Mouse (Mus musculus) neural tube, embryonic 15.5 days (tissue): ENCODE results near the gene Capn12. TPM values are rescaled to one million over a fixed set of nuclear protein-coding genes. Genes with fewer than 3 reads are reported as not detected.

Source experiments
- ATAC-seq: fragments of 200-750 bp; cut with Nextera tagmentation; 2 replicates; pipeline ENCODE4 v1.8.0; 2017; ENCODE audit warnings: mild to moderate bottlenecking, moderate TSS enrichment, moderate library complexity; ENCODE audit not compliant: low FRiP score
- H3K27ac ChIP-seq: fragments of 300-500 bp; sonication (generic); replicated peaks from 2 replicates; pipeline ENCODE4 v1.5.1; 2015; ENCODE audit warnings: mild to moderate bottlenecking, inconsistent platforms
- H3K27me3 ChIP-seq: fragments of 300-500 bp; sonication (generic); replicated peaks from 2 replicates; pipeline ENCODE4 v1.6.1; 2015; ENCODE audit warnings: inconsistent platforms
- H3K36me3 ChIP-seq: fragments of 300-500 bp; sonication (generic); 2 replicates; pipeline ENCODE4 v1.6.1; 2015; ENCODE audit warnings: inconsistent platforms
- H3K4me1 ChIP-seq: fragments of 300-500 bp; sonication (generic); 2 replicates; pipeline ENCODE4 v1.6.1; 2015; ENCODE audit warnings: inconsistent platforms
- H3K4me2 ChIP-seq: fragments of 300-500 bp; sonication (generic); 2 replicates; pipeline ENCODE4 v1.6.1; 2015; ENCODE audit warnings: inconsistent platforms, mild to moderate bottlenecking, moderate library complexity
- H3K4me3 ChIP-seq: fragments of 300-500 bp; sonication (generic); replicated peaks from 2 replicates; pipeline ENCODE4 v1.5.1; 2015; ENCODE audit warnings: mild to moderate bottlenecking, inconsistent platforms
- H3K9ac ChIP-seq: fragments of 300-500 bp; sonication (generic); replicated peaks from 2 replicates; pipeline ENCODE4 v1.6.1; 2015; ENCODE audit warnings: mild to moderate bottlenecking, inconsistent platforms
- H3K9me3 ChIP-seq: fragments of 300-500 bp; sonication (generic); replicated peaks from 2 replicates; pipeline ENCODE4 v1.6.1; 2016; ENCODE audit warnings: inconsistent platforms
- WGBS: fragments of 180-500 bp; shearing (Covaris S2); methylation state at CpG from one replicate; pipeline ENCODE4 v1.1.7; 2015; ENCODE audit warnings: mixed read lengths; 5-methylcytosine and 5-hydroxymethylcytosine counted together
- polyA plus RNA-seq: library from polyadenylated mRNA; unstranded; fragments of >200 nt; fragmentation: Nextera tagmentation; extraction: Ambion mirVana; gene quantifications from 2 replicates; pipeline ENCODE4 v1.2.1, GENCODE M21; 2015

Gene Capn12
- polyA plus RNA-seq, 1 experiment from 2014 or later = 0.35 TPM

DNA sequence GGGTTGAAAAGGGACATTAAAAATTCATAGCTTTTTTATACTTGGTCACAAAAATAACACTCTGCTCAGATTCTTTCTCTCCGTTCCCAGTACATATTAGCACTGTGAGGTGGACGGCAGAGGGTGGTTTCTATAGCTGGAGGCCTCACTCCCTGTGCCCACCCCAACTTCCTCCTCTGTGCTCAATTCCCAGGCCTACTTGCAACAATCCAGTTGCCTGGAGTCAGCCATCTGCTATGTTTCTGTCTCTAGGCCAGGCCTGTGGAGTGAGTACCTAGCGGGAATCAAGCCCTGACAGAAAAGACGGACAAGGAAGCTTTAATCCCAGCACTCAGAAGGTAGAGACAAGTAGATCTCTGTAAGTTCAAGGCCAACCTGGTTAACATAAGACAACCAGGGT lies 41.4 kb downstream of the Capn12 start:
- H3K4me3 ChIP-seq = no peak overlapping the region
- WGBS = 59% methylated on average over 4 of the region's 4 CpGs
- peaks cover 11% of the 10 kb centered on the region; the same call in 1 of the 2 replicates for H3K36me3 ChIP-seq
- no peak overlapping the region for H3K4me2 ChIP-seq
- H3K27me3 ChIP-seq = no peaks in the 10 kb centered on the region
- peaks cover 82% of the 10 kb centered on the region for H3K4me1 ChIP-seq
- no peak for ATAC-seq
- no peaks in the 10 kb centered on the region for H3K9me3 ChIP-seq
- no peak overlapping the region for H3K9ac ChIP-seq
- peak overlapping the region; percentile 23; the same call in 1 of the 2 replicates for H3K27ac ChIP-seq

DNA sequence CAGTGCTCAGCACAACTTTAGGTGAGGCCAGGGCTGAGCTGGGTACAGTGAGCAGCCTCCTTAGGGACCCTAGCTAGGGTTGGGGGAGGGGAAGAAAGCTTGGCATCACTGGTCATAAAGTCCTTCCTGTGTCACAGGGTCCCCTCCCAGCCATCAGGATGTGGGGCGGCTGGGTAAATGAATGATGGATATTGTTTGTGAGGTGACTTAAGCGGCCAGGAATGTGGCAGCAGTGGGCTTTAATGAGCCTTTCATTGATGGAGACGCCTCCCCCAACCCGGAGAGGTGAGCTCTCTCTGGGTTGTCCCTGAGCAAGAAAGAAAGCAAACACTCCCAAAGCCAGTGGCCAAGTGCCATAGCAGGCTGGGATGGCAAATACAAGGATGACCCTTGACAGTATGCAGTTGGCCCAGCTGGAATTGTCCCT lies 42.7 kb downstream of the Capn12 start:
- no peaks in the 10 kb centered on the region for H3K36me3 ChIP-seq
- 7% methylated on average over 4 of the region's 4 CpGs for WGBS
- peak overlapping the region; percentile 71 for H3K27ac ChIP-seq
- no peaks in the 10 kb centered on the region for H3K27me3 ChIP-seq
- no peak overlapping the region for H3K4me3 ChIP-seq
- ATAC-seq = no peak
- no peaks in the 10 kb centered on the region for H3K9me3 ChIP-seq
- 0 out of 2 replicates have a peak overlapping the region, but pooled peaks have one; percentile 14 for H3K9ac ChIP-seq
- peaks cover 71% of the 10 kb centered on the region for H3K4me1 ChIP-seq
- no peak overlapping the region for H3K4me2 ChIP-seq

DNA sequence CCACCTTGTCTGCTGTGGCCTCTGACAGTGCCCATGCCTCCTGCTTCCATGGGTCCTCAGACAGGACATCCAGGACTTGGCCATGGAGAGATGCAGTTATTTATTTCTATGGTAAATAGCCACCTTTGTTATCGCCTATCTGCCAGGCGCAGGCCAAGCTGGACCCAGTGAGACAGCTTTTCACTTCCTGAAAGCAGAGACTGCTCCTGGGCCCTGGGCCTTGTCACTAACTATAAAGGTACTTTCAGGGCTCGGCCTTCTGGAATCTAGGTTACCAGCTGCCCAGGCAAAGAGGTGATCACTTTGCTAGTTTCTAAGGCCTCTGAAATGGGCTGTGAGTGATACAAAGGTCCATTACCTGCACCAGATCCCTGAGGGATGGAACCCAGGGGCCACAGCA lies 43.6 kb downstream of the Capn12 start:
- Histone ChIP-seq H3K36me3 (no peaks in the 10 kb centered on the region), H3K4me3 (no peak overlapping the region), H3K27ac (peak overlapping the region; percentile 14; the same call in 1 of the 2 replicates), H3K4me1 (peaks cover 67% of the 10 kb centered on the region), H3K9me3 (no peaks in the 10 kb centered on the region), H3K9ac (no peak overlapping the region), H3K27me3 (no peaks in the 10 kb centered on the region), H3K4me2 (no peak overlapping the region)
- ATAC-seq = no peak
- 66% methylated on average over 3 of the region's 3 CpGs for WGBS

DNA sequence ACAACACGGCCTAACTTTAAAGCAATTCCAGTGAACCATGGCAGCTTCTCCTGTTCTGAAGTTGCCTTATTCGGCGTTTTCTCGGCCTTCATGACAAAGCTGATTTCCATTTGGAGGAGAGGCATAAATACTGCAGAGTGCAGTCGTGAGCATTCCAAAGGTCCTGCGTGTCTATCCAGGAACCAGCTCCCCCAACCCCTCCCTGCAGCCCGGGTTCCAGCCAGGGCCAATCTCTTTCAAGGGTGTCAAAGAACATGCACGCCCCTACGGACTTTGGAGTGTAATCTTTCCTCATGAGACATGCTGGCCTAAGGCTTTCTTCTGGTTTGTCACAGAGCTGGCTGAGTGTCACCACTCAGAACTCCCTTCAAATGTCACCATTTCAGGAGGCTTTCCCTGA lies 44.1 kb downstream of the Capn12 start:
- H3K4me3 ChIP-seq = no peak overlapping the region
- H3K9ac ChIP-seq = no peak overlapping the region
- no peaks in the 10 kb centered on the region for H3K27me3 ChIP-seq
- peaks cover 62% of the 10 kb centered on the region for H3K4me1 ChIP-seq
- H3K4me2 ChIP-seq = no peak overlapping the region
- H3K27ac ChIP-seq = peak overlapping the region; percentile 14; the same call in 1 of the 2 replicates
- WGBS = 42% methylated on average over 9 of the region's 9 CpGs
- H3K9me3 ChIP-seq = no peaks in the 10 kb centered on the region
- no peak for ATAC-seq
- H3K36me3 ChIP-seq = no peaks in the 10 kb centered on the region

DNA sequence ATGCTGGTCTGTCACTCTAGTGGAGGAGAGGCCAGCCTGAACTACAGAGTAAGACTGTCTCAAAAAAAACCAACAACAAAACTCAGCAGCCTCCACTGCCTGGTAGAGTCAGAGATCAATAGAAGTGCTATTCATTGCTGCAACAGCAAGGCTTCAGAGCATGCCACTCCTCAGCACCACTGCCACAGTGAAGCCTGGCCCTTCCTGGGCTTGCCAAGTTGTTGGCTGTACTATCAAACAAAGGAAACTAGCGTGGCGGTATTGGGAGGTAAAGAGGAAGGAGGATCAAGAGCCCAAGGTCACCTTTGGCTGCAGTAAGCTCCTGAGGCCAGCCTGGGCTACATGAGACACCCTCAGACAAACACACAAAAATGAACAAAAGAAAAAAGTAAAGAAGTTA lies 45.0 kb downstream of the Capn12 start:
- 65% methylated on average over 2 of the region's 2 CpGs for WGBS
- Histone ChIP-seq H3K36me3 (no peaks in the 10 kb centered on the region), H3K4me2 (no peak overlapping the region), H3K9ac (no peak overlapping the region), H3K9me3 (no peaks in the 10 kb centered on the region), H3K4me3 (no peak overlapping the region), H3K4me1 (peaks cover 60% of the 10 kb centered on the region), H3K27me3 (no peaks in the 10 kb centered on the region), H3K27ac (peak overlapping the region; percentile 14; the same call in 1 of the 2 replicates)
- no peak for ATAC-seq

DNA sequence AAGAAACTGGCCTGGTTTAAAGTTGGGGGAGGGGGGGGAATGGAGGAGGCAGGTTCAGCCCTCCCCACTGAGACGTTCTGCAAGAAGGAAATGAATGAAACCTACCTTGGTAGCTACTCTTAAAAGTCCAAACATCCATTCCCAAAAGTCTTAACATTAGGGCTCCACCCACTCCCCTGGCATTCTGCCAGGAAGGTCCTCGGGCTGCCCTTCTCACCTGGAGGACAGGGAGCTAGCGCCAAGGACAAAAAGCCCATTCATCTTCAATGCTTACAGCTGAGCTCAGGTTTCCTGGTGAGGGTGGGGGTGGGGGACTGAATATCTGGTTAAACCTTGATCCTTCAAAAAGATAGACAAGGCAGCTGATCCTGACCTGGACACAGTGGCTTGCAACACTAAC lies 48.2 kb downstream of the Capn12 start:
- Histone ChIP-seq H3K9ac (no peak overlapping the region), H3K36me3 (no peaks in the 10 kb centered on the region), H3K4me2 (no peak overlapping the region), H3K4me1 (peaks cover 36% of the 10 kb centered on the region), H3K27me3 (no peaks in the 10 kb centered on the region), H3K4me3 (no peak overlapping the region), H3K9me3 (no peaks in the 10 kb centered on the region), H3K27ac (no peak overlapping the region)
- no peak for ATAC-seq
- 55% methylated on average over 3 of the region's 3 CpGs for WGBS

DNA sequence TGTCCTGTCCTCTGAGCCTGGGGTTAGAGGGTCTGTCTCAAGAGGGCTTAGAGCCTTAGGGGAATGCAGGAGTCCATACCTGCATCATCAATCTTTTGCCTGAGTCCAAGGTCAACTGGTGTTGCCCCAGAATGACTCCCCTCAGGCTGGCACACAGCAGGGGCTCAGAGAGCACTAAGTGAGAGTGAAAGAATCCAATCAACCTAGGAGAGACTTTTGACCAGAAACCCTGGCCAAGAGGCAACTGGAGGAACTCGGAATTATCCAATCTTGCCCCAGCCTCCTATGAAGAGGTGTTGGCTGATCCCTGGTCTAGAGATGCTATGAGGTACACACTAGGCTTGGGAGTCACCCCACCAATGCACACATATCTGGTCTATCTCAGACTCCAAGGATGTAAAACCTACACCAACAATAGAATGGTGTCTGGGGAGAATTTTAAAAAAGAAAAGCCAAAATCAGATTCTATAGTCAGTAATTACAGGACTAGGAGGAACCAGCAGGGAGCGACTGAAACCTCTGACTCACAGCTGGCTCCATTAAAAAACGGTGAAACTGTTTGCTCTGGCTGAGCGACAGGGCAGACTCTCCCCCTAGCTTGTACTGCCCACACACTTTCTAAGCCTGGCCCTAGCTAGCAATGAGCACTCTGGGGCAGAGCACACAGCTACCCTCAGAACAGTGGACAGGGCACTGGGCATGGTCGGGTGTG lies 49.3 kb downstream of the Capn12 start:
- Histone ChIP-seq H3K4me2 (no peak overlapping the region), H3K4me1 (peaks cover 25% of the 10 kb centered on the region), H3K36me3 (no peaks in the 10 kb centered on the region), H3K4me3 (no peak overlapping the region), H3K9me3 (no peaks in the 10 kb centered on the region), H3K27ac (no peak overlapping the region), H3K27me3 (no peaks in the 10 kb centered on the region), H3K9ac (no peak overlapping the region)
- no peak for ATAC-seq
- WGBS = 58% methylated on average over 5 of the region's 5 CpGs

DNA sequence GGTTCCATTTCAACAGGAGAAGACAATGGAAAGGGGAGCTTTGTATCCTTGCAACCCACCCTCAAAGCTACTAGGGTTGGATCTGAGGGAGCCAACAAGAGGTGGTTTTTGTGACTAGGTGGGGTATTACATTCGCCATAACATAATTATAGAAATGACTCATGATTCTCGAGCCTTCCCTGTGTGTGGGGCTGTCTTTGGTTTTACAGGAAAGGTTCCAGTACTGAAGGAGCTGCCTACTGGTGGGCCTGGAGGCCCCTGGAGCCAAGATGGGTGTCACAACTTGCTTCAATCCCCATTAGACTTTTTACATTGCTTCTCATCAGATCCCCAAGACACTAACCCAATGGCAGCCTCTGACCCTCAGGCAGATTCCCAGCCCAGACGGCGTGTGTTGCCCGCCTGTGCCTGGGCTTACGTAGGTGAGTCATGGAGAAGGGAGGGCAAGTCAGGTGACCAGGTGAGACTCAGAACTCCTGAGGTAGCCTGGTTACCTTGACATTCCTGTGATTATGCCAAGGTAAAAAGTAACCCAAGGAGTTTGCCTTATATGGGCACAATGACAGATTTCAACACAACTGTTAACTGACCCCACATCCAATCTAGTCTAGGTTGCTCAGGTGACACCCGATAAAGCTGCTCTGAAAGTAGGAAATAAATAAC lies 49.9 kb downstream of the Capn12 start:
- Histone ChIP-seq H3K9me3 (no peaks in the 10 kb centered on the region), H3K4me2 (no peak overlapping the region), H3K27me3 (no peaks in the 10 kb centered on the region), H3K36me3 (no peaks in the 10 kb centered on the region), H3K4me3 (no peak overlapping the region), H3K9ac (no peak overlapping the region), H3K4me1 (peaks cover 21% of the 10 kb centered on the region), H3K27ac (no peak overlapping the region)
- 97% methylated on average over 7 of the region's 7 CpGs for WGBS
- ATAC-seq = no peak

DNA sequence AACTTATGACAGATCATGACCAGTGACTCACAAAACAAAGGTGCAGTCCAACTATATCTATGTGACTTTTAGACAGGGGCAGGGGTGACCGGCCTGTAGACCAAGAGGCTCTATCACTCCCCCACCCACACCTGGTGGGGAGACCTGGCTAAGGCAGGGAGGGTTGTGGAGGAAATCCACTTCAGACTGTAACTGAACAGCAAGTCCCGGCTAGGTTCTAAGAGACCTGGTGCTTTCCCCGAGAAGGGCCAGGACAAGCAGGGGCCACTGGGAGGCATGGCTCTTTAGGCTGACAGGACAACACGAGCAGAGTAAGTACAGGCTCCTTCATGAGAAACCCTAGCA lies 50.4 kb downstream of the Capn12 start:
- no peaks in the 10 kb centered on the region for H3K36me3 ChIP-seq
- H3K4me2 ChIP-seq = no peak overlapping the region
- H3K4me1 ChIP-seq = peaks cover 24% of the 10 kb centered on the region
- 89% methylated on average over 4 of the region's 4 CpGs for WGBS
- H3K9me3 ChIP-seq = no peaks in the 10 kb centered on the region
- no peak overlapping the region for H3K27ac ChIP-seq
- no peak overlapping the region for H3K4me3 ChIP-seq
- H3K27me3 ChIP-seq = no peaks in the 10 kb centered on the region
- ATAC-seq = no peak
- no peak overlapping the region for H3K9ac ChIP-seq

DNA sequence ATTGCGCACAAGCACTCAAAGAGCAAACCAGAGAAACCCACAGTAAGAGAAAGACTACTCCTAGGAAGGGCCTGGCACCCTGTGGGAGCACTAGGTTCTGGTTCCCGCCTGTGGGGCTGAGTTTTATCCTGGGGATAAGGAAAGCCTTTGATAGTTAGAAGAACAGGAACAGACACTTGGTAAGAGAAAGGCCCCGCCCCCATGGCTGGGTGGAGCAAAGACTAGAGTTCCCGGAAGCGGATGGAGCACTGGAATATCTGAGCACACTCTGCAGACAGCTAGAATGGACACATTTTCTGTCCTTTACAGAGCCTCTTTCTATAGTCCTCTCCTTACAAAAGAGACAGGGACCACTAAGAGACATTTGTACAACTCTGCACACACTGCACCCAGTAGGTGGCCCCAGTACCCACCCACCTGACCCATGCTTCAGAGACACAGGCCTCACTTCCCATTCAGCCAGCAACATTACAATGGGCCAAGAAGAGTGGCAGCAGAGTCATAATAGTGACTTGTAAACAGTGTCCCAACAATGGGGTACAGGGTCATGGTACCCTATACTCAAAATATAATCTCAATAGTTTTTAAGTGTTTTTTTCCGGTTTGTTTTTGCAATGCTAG lies 51.3 kb downstream of the Capn12 start:
- 83% methylated on average over 6 of the region's 6 CpGs for WGBS

DNA sequence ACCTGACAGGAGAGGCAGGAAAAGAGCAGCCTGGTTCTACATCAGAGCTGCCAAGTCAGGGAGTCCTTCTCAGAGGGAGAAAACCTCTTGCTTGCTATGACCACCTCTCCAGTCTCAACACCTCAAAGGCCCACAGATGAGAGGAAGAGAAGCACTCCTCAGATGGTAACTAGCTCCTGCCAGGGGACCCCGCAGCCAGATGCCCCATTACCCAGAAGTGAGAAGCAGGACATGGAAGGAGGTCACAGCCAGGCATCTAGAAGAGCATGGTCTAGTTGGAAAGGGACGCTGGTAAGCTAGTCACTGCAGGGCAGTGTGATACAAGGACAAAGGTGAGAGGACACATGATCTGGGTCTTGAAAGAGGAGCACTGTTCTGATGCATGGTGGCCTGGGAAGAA lies 52.6 kb downstream of the Capn12 start:
- Histone ChIP-seq H3K27ac (no peak overlapping the region), H3K27me3 (no peaks in the 10 kb centered on the region), H3K36me3 (no peaks in the 10 kb centered on the region), H3K4me1 (peaks cover 35% of the 10 kb centered on the region), H3K9me3 (no peaks in the 10 kb centered on the region), H3K9ac (no peak overlapping the region), H3K4me2 (no peak overlapping the region), H3K4me3 (no peak overlapping the region)
- WGBS = 98% methylated on average over 2 of the region's 2 CpGs
- no peak for ATAC-seq

More for the DNA sequence above, 51.3 kb downstream of the Capn12 start:
- Histone ChIP-seq H3K27ac (no peak overlapping the region), H3K9me3 (no peaks in the 10 kb centered on the region), H3K4me3 (no peak overlapping the region), H3K4me1 (peaks cover 32% of the 10 kb centered on the region), H3K4me2 (no peak overlapping the region), H3K36me3 (no peaks in the 10 kb centered on the region), H3K9ac (no peak overlapping the region), H3K27me3 (no peaks in the 10 kb centered on the region)
- ATAC-seq = no peak

DNA sequence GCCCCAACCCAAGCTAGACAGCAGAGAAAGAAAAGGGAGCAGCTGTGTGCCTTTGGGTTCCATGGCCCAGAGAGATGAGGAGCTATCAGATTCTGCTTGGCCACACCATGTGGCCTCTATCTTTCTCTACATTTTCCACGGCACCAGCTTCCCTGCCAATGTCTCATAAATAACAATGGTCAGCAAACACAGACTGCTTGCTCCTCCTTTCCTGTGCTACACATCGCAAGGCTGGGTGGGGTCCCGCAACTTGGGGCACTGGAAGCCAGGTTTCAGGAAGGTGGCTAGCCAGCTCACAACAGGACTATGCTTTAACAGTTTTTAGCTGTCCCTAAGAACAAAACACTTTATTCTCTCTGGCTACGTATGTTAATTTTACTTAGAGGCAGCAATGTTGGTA lies 55.6 kb downstream of the Capn12 start:
- no peak for ATAC-seq
- H3K4me2 ChIP-seq = no peak overlapping the region
- peak overlapping the region; percentile 43; the same call in 1 of the 2 replicates for H3K27ac ChIP-seq
- H3K27me3 ChIP-seq = no peaks in the 10 kb centered on the region
- no peaks in the 10 kb centered on the region for H3K9me3 ChIP-seq
- no peak overlapping the region for H3K9ac ChIP-seq
- no peaks in the 10 kb centered on the region for H3K36me3 ChIP-seq
- H3K4me3 ChIP-seq = no peak overlapping the region
- H3K4me1 ChIP-seq = peaks cover 27% of the 10 kb centered on the region
- WGBS = 54% methylated on average over 4 of the region's 4 CpGs
